Mouse (Mus musculus) embryo, embryonic 10.5 days (tissue): ENCODE data around the gene Il10.

Experiments used
- DNase-seq: peaks from one replicate; pipeline ENCODE4 v3.0.0-alpha.2; 2015; ENCODE audit warnings: low spot score

The Il10 gene

DNA sequence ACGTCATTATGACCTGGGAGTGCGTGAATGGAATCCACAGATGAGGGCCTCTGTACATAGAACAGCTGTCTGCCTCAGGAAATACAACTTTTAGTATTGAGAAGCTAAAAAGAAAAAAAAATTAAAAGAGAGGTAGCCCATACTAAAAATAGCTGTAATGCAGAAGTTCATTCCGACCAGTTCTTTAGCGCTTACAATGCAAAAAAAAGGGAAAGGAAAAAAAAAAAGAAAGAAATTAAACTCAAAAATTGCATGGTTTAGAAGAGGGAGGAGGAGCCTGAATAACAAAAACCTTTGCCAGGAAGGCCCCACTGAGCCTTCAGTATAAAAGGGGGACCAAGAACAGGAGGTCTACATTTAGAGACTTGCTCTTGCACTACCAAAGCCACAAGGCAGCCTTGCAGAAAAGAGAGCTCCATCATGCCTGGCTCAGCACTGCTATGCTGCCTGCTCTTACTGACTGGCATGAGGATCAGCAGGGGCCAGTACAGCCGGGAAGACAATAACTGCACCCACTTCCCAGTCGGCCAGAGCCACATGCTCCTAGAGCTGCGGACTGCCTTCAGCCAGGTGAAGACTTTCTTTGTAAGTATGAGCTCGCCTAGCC lies at the start of gene Il10:
Gene Il10 (plus strand): TSS at position 354 of the 607 bp plus-strand sequence.
- no peak for DNase-seq

DNA sequence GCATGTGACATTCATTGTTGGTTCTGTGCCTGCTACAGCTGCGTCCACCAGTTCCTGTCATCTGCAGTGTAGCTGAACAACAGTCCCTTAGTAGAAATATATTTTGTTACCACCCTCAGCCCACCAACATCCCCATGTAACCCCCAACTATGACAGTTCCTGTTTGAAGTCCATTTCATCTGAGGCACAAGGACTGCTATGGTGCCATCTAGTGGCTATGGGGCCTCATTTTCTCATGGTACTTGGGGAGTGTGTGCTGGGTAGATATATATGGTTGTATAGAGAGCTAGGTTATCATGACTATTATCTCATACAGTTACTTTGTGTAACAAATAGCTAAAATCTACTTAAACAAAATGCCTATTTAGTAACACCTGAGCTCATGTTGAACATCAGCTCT lies 40.2 kb upstream of the Il10 start:
- peak; percentile 80 for DNase-seq

DNA sequence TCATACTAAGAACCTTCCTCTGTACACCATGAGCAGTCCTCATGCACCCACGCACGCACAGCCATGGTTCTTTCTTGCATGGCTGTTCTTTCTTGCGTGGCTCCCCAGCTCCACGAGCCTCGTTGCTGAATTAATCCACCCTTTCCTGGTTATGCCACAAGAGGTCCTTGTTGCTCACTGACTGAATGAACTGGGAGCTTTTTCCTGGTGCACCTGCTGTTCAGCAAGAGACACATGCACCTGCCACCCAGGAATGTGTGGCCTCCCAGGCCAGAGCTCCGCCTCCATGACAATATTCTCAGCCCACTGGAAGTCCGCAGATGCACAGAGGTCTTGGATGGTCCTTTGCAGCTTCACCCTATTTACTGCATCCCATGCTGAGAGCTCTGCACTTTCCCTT lies 35.2 kb upstream of the Il10 start:
- no peak for DNase-seq

- DNase-seq = no peak
These were observed 32.6 kb upstream of the Il10 start for GRCm38 (mm10) chr1:130987001-130987400.

- no peak for DNase-seq
These were observed 32.2 kb upstream of the Il10 start for GRCm38 (mm10) chr1:130987418-130987817.

DNA sequence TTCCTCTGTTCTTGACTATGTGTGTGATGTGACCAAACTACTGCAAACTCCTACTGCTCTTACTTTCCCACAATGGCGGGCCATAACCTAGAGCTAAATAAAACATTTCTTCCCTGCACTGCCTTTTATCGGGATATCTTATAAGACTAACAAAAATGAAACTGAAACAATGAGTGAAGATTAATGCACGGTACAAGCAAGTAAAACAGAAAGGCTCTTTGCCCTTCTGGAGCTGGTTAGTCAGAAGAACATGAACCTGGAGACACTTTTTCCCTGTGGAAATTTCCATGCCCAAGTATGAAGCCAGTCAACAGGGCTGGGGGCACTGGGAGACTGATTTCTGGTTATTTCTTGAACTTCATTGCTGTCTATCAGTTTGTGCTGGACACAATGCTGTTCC lies 30.3 kb upstream of the Il10 start:
- DNase-seq = no peak

DNA sequence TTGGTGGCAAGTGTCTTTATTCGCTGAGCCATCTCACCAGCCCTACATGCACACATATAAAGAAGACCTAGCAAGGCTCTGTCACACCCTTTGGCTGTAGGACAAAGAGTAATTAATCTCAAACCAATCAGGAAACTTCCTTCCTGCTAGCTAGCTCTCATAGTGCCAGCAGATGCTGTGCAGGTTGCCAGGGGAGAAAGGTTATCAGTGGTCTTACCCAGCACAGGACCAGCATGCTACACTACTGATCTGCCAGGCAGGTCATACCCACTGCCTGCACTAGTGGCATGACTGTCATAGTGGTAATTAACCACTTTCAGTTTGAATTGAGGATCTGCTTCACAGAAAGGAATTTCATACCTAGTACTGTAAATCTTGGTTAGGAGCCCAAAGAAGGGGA lies 29.2 kb upstream of the Il10 start:
- DNase-seq = no peak

DNA sequence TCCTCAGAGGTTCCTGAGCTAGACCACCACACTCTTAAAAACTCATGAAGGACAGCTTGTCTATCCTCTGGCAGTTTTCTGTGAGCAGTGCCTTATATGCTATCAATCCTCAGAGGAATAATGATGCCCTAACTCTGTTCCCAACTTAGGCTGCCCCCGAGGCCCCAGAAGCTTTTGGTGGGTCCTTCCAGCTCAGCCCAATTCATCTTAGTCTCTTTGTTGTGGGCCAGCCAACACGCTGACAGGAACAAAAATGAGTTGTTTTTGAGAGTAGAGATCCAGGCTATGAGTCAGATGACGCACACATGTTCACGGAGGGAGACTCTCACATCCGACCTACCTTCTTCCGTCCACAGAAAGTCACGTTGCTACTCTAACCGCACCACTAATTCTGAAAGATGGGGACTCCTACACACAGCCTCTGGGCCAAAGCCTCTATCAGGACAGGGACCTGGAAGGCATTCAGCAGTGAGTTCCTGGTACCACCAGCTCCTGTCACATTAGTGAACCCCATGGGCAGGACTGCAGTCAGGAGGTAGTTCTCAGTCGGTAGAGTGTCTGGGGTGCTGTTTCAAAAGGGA lies 26.0 kb upstream of the Il10 start:
- DNase-seq = no peak

- no peak for DNase-seq
These were observed 24.1 kb upstream of the Il10 start for GRCm38 (mm10) chr1:130995515-130995914.

GRCm38 (mm10) chr1:130996356-130996755 lies 23.3 kb upstream of the Il10 start:
- no peak for DNase-seq

DNA sequence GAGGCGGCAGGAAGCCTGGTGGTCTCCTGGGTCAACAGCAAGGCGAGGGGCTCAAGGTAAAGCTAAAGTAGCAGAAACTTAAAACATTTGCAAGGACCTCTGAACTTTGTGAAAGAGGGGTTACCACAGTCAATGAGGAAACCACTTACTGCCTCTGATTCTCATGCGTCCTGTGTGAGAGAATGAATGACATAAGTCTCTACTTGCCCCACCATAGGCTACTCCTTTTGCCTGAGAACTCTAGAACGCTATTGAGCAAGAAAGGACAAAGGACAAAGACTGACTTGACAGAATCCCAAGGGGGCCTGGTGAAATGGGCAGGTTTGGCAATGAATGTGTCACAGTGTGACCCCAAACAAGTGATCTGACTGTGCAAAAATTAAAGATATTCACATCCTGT lies 22.2 kb upstream of the Il10 start:
- DNase-seq = no peak

- DNase-seq = no peak
These were observed 21.3 kb upstream of the Il10 start for GRCm38 (mm10) chr1:130998321-130998720.

DNA sequence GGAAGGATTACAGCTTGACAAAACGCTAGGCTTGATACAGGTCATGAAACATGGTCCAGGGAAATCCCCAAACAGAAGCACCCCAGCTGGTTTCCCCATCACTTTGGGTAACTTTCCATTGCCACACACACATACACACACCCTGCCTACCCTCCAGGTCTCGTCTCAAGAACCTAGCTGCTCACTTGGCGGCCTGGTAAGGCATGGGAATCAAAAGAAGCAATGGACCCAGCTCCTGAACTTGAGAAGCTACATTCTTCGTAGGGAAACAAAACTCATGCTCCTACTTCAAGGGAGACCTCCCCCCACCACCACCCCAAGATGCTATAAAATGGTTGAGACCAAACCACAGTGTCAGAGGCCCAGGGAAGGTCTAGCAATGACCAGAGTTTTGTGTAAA lies 19.9 kb upstream of the Il10 start:
- no peak for DNase-seq

DNA sequence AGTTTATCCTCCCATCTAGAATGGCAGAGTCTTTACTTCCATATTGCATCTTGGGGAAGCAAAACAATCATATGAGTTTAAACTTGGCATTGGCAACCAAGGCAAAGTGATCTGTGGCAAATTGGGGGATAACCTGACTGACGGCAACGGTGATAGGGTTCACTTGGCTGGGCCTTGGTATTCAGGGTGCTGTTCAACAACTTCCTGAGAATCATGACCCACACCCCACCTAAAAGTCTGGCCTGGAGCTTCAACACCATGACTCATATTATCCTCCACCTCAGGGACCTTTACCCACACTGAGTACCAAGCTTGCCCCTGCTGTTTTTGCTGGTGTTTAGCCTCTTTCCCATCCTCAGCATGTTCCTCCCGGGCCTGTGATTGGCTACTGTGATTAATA lies 19.3 kb upstream of the Il10 start:
- no peak for DNase-seq

DNA sequence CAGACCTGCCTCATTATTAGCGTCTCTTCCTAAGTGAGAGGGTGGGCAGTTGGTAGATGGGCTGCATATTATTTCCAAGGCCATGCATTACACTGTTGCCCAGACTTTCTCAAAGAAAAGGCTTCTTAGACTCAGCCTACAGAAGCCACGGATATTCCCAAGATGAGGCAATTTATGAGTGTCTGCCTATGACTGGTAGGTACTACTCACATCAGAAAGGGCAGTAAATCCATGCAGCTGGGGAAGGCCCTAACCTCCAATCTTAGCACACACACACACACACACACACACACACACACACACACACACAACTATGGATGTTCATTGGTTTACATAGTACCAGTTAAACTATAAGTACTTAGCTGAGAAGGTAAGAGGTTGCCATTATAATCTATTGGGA lies 17.1 kb upstream of the Il10 start:
- DNase-seq = no peak

DNA sequence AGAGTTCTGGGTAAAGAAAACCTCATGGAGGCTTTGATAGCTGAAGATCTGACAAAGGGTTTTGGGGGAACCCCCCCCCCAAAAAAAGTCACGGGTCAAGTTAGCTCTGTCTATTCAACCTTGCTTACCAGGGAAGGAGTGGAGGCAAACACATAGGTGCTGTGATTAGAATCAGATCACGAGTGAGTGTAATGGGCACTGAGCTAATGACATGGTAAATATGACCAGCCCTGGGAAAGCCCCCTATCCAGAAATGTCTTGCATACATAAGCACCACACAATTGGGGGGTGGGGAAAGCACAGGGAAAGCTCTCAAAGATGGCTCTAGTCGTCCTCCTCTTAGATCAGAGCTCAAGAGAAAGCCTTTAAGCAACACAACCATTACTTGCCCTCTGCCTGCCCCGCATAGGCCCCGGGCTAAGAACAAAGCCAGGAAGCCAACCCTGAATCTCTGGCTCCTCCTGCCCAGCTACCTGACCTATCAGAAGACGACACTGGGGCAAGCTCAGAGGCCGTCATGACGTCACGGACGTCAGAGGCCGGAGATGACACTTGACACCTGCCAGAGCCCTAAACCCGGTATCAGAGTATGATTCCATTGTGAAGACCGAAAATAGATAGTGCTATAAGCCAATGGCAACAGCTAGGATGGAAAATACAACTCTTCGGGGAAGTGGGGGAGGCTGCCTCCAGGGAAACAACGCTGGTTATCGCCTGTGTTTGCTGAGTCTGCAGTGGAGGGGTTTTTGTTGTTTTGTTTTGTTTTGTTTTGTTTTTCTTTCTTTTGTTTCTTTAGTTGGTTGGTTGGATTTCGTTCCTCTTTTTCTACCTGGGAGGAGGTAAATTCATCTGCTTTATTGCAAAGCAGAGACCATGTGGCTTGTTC lies 16.4 kb upstream of the Il10 start:
- peak; percentile 26 for DNase-seq

GRCm38 (mm10) chr1:131006069-131006468 lies 13.6 kb upstream of the Il10 start:
- DNase-seq = no peak

DNA sequence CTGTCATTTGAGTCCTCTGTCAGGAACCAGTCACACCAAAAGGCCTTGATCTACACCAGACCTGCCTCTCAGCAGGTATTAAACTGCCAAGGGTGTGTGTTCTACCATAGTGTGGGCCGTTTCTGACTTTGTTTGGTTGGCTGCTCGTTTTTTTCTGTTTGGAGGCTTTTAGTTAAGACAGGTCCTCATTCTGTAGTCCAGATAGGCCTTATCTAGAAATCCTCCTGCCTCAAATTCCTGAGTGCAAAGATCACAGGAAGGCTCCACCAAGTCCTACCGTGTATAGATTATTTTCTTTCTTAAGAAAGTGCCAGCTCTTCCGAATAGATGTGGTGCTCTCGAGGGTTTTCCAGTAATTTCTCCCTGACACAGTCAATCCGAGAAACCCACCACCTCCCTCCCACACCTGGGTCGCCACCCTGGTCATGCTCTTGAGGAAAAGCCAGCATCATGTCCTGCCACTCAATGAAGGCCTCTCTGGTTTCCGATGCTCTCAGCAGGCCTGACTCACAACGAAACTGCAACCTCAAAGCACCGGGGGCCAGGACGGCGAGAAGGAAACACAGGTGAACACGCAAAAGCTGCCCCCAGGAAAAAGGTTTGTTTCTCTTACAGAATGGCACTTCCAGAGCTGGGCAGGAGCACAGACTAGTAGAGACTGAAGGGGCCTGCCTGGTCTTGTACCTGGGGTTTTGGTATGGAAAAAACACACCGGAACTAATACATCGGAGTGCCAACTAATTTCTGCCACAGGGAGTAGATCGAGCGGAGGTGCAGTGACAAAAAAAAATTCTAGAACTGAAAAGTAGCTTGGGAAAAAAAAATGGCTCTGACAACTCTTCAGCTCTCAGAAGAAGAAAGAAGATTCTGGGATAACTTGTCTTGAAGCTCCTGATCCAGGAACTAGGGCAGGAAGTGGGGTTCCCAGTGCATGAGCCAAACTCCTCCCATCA lies 9.2 kb upstream of the Il10 start:
- DNase-seq = no peak

GRCm38 (mm10) chr1:131012494-131012893 lies 7.2 kb upstream of the Il10 start:
- DNase-seq = no peak

DNA sequence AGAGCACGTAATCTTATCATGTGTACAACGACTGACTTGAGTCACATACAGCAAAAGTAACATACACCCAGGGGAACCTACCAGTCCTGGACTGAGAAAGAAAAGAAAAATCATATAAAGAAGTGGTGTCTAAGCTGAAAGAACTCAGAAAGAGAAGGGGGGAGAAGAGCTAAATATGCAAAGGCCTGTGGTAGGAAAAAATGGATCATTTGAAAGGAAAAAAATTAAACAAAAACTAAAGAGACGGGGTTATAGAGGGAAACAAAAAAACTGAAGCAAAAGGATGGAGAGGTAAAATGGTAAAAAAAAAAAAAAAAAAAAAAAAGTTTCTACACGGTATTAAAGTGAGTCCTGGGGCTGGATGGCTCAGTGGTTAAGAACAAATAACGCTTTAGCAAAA lies 5.7 kb upstream of the Il10 start:
- no peak for DNase-seq

DNA sequence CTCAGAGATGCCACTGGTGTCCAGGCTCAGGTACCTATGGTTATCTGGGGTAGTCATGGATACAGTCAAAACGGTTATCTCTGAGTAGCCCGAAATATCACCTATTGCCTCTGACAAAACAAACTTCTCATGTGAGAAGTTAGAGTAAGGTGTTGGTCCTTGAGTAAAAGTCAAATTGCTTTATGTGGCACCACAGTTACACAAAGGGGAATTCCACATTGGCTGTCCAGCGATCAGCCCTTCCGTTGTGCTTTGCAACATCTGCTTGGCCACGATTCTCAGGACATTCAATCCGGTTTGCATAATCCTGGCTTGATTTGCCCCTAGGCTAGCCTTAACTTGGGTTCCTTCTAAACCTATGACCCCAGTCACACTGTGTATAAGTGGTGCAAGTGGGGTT lies 4.4 kb upstream of the Il10 start:
- DNase-seq = no peak

GRCm38 (mm10) chr1:131015879-131016278 lies 3.8 kb upstream of the Il10 start:
- no peak for DNase-seq
